ENCODE assay signal across 13 mouse cellular contexts in the genomic region with DNA sequence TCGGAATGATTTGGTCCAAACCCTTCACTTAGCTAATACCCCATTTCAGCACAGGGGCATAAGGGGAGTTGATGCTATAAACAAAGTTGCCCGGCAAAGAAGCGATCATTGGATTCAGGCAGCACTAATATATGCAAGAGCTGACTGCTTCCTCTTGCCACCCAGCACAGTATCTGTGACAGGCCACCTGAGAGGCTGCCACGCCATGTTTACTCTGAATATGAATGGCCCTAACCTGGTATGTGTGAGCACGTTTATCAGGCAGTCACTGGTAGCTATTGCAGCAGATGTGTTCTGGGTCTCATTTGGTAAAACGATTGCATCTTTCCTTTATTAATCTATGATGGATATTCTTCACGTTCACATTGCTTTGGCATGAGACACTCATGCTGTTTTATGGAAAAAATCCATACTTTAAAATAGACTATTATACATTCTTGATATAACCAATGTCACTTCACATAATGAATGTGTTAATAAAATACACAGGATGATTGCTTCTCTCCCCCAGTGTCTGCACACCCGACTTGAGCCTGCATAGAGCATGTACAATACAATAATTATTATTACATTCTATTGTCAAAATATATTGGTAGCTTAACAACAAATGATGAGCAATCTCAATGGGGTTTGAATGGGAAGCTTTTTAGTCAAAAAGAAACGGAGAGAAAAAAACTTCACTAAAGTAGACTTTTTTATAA.
"Had no signal": no experiment of that assay in that cellular context is flagged by ENCODE, and none has a peak within 500 bp of the region (broad histone marks: within the 10 kb centered on the region; RNA-seq: fewer than 3 reads in every experiment).

No protein-coding gene starts in this region.

- H3K27ac ChIP-seq: left cerebral cortex, adult 2 months; limb, embryonic 10.5 days; liver, embryonic 15.5 days had no signal

- H3K4me1 ChIP-seq: liver, embryonic 15.5 days had no signal

- H3K4me2 ChIP-seq: liver, embryonic 11.5 days; liver, embryonic 15.5 days had no signal

- ATAC-seq: intestine, embryonic 16.5 days; lung, postnatal 0 days; midbrain, embryonic 16.5 days had no signal

- H3K36me3 ChIP-seq: limb, embryonic 10.5 days; liver, embryonic 15.5 days had no signal

- H3K27me3 ChIP-seq: liver, embryonic 15.5 days had no signal

- H3K9ac ChIP-seq: liver, embryonic 15.5 days had no signal

- H3K9me3 ChIP-seq: limb, embryonic 10.5 days had no signal

- DNase-seq: kidney, adult 2 months; kidney, postnatal 25 days; lung, adult 2 months; lung, postnatal 36 days; right cerebral cortex, postnatal 25 days; thymus, postnatal 4 days had no signal

- H3K4me3 ChIP-seq: left cerebral cortex, adult 2 months; limb, embryonic 10.5 days; liver, embryonic 15.5 days had no signal
